Mouse (Mus musculus) limb, embryonic 12.5 days (tissue): ENCODE data around the gene Atp5mpl. TPM values are rescaled to one million over a fixed set of nuclear protein-coding genes. Genes with fewer than 3 reads are reported as not detected.
"Not testable (repeated sequence)": the region's sequence is repeated elsewhere in the genome, so short reads cannot be mapped to it uniquely, and the experiment has no call there.

Source experiments
- ATAC-seq: fragments of 200-750 bp; cut with Nextera tagmentation; 2 replicates; pipeline ENCODE4 v1.8.0; 2017; ENCODE audit warnings: low read depth, moderate TSS enrichment; ENCODE audit not compliant: insufficient number of reproducible peaks, insufficient read depth, low FRiP score, low TSS enrichment
- H3K27ac ChIP-seq: fragments of 300-500 bp; sonication (generic); 2 replicates; pipeline ENCODE4 v1.5.1; 2016; ENCODE audit warnings: mild to moderate bottlenecking, moderate library complexity
- H3K27me3 ChIP-seq: fragments of 300-500 bp; sonication (generic); 2 replicates; pipeline ENCODE4 v1.6.1; 2016; ENCODE audit warnings: mild to moderate bottlenecking, moderate library complexity
- H3K36me3 ChIP-seq: fragments of 300-500 bp; sonication (generic); 2 replicates; pipeline ENCODE4 v1.6.1; 2016; ENCODE audit warnings: mild to moderate bottlenecking, moderate library complexity
- H3K4me1 ChIP-seq: fragments of 300-500 bp; sonication (generic); replicated peaks from 2 replicates; pipeline ENCODE4 v1.6.1; 2016
- H3K4me2 ChIP-seq: fragments of 300-500 bp; sonication (generic); 2 replicates; pipeline ENCODE4 v1.6.1; 2016; ENCODE audit warnings: mild to moderate bottlenecking, moderate library complexity
- H3K4me3 ChIP-seq: fragments of 300-500 bp; sonication (generic); replicated peaks from 2 replicates; pipeline ENCODE4 v1.5.1; 2016; ENCODE audit warnings: mild to moderate bottlenecking
- H3K9ac ChIP-seq: fragments of 300-500 bp; sonication (generic); replicated peaks from 2 replicates; pipeline ENCODE4 v1.6.1; 2016; ENCODE audit warnings: mild to moderate bottlenecking, moderate library complexity
- H3K9me3 ChIP-seq: fragments of 300-500 bp; sonication (generic); 2 replicates; pipeline ENCODE4 v1.6.1; 2016; ENCODE audit warnings: mild to moderate bottlenecking, moderate library complexity
- WGBS: fragments of 180-500 bp; shearing (Covaris S2); methylation state at CpG from one replicate; pipeline ENCODE4 v1.1.7; 2016; 5-methylcytosine and 5-hydroxymethylcytosine counted together
- polyA plus RNA-seq: library from polyadenylated mRNA; unstranded; fragments of >200 nt; fragmentation: Nextera tagmentation; extraction: Ambion mirVana; gene quantifications from 2 replicates; pipeline ENCODE4 v1.2.1, GENCODE M21; 2016

Gene Atp5mpl
- polyA plus RNA-seq, 1 experiment from 2014 or later = 683 TPM

DNA sequence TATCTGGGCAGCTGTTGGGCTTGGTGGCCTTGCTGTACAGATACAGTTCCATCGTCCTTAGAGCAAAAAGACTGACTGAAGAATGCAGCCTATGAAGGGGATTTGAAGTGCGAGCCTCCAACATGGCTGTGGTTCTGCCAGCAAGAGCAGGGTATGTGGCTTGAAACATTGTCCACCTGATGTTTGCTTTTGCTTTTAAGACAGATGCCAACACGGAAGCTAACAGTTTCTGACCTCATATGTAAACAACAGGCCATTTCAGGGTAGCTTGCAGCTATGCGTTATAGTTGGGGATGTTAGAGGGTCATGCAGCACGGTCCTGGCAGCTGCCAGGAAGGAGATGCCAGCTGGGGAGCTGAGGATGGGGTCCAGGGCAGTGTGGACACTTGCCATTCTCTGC lies 16.3 kb downstream of the Atp5mpl start:
- H3K4me3 ChIP-seq = no peak overlapping the region
- H3K9me3 ChIP-seq = no peaks in the 10 kb centered on the region
- no peak overlapping the region for H3K27ac ChIP-seq
- no peak overlapping the region for H3K4me2 ChIP-seq
- ATAC-seq = no peak
- peaks cover 15% of the 10 kb centered on the region for H3K4me1 ChIP-seq
- H3K27me3 ChIP-seq = no peaks in the 10 kb centered on the region
- H3K36me3 ChIP-seq = no peaks in the 10 kb centered on the region
- H3K9ac ChIP-seq = no peak overlapping the region
- 74% methylated on average over 5 of the region's 5 CpGs for WGBS

DNA sequence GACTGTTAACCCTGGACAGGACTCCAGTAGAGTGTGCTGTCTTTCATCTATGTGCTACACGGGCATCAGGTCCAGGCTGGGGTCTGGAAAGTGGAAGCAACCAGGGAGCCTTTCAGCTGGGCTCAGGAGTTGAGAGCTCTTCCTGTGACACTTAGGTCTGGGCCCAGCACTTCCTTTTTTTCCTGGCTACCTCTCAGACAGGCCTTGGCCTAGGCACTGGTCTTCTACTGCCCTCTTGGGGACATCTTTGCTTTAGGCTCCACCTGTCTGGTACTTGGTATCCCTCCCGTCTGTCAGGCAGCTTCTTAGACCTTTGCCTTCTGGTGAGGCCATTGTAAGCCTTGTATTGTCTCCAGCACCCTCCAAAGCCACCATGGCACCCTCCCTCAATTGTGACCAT lies 20.1 kb downstream of the Atp5mpl start:
- Histone ChIP-seq H3K36me3 (no peaks in the 10 kb centered on the region), H3K4me2 (no peak overlapping the region), H3K4me1 (peaks cover 28% of the 10 kb centered on the region), H3K9me3 (no peaks in the 10 kb centered on the region), H3K27me3 (no peaks in the 10 kb centered on the region), H3K27ac (no peak overlapping the region), H3K9ac (no peak overlapping the region), H3K4me3 (no peak overlapping the region)
- ATAC-seq = no peak
- 45% methylated on average over 2 of the region's 2 CpGs for WGBS

- not testable (repeated sequence) for H3K9me3 ChIP-seq, H3K27me3 ChIP-seq, H3K9ac ChIP-seq, H3K4me3 ChIP-seq, H3K4me2 ChIP-seq, H3K36me3 ChIP-seq
- 61% methylated on average over 12 of the region's 15 CpGs for WGBS
- Histone ChIP-seq H3K27ac (peak overlapping the region; percentile 79), H3K4me1 (peaks cover 24% of the 10 kb centered on the region)
- peak; percentile 51; the same call in 1 of the 2 replicates for ATAC-seq
Observed at GRCm38 (mm10) chr12:111945765-111946655, 20.8 kb downstream of the Atp5mpl start.

DNA sequence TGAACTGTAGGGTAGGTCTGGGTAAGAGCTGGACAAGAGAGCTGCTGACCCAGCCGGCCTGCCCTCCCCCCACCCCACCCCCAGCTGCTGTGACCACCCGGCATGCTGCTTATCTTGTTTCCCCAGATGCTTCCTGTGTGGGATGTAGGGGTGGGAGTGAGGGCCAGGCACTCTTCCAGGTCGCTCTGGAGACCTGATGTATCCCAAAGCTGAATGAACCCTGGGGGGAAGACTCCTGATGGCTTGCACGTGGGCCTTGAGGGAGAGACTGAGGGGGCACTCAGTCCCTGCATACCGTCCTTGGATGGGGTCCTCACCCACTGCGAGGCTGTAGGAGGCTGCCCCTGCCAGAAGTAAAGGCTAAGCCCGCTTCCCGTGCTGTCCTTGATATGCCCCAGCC lies 21.7 kb downstream of the Atp5mpl start:
- Histone ChIP-seq H3K27me3 (no peaks in the 10 kb centered on the region), H3K36me3 (no peaks in the 10 kb centered on the region), H3K4me1 (peaks cover 22% of the 10 kb centered on the region), H3K4me2 (no peak overlapping the region), H3K4me3 (no peak overlapping the region), H3K9me3 (no peaks in the 10 kb centered on the region), H3K9ac (no peak overlapping the region), H3K27ac (peak overlapping the region; percentile 79)
- ATAC-seq = no peak
- 53% methylated on average over 8 of the region's 8 CpGs for WGBS

- not testable (repeated sequence) for H3K27me3 ChIP-seq, H3K4me3 ChIP-seq, H3K9ac ChIP-seq, H3K36me3 ChIP-seq, H3K4me2 ChIP-seq, H3K9me3 ChIP-seq
- WGBS = 67% methylated on average over 18 of the region's 20 CpGs
- H3K4me1 ChIP-seq = peaks cover 22% of the 10 kb centered on the region
- peak overlapping the region; percentile 79; the same call in 1 of the 2 replicates for H3K27ac ChIP-seq
- 0 out of 2 replicates have a peak, but pooled peaks have one; percentile 26 for ATAC-seq
Observed at GRCm38 (mm10) chr12:111944065-111944987, 22.5 kb downstream of the Atp5mpl start.

- Histone ChIP-seq H3K9me3 (no peaks in the 10 kb centered on the region), H3K4me3 (no peak overlapping the region), H3K27ac (peak overlapping the region; percentile 59), H3K4me1 (peaks cover 30% of the 10 kb centered on the region), H3K9ac (no peak overlapping the region), H3K36me3 (no peaks in the 10 kb centered on the region), H3K27me3 (no peaks in the 10 kb centered on the region), H3K4me2 (no peak overlapping the region)
- 82% methylated on average over 10 of the region's 10 CpGs for WGBS
- no peak for ATAC-seq
Observed at GRCm38 (mm10) chr12:111943421-111944064, 23.2 kb downstream of the Atp5mpl start.

DNA sequence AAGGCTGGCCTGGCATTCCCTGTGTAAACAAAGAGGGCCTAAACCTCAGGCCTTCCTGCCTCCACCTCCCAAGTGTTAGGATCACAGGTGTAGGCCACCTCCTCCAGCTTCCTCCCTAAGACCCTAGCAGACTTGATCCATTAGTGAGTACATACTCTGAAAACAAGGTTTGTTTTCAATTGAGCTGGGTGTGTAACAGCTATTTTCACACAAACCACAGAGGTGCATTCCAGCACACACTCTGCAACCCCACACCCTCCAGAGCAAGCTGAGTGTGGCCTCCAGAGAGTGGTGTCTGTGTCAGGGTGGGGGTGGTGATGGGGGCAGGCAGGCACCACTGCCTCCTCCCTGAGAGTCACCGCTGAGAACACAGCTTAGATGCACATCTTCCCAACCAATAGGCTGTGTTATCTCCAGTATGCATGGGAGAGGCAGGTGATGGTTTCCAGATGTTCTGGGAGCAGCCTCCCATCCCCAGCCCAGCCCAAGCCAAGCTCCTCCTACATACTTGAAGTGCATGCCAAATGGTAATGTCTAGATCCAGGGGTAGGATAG lies 28.1 kb downstream of the Atp5mpl start:
- 10% methylated on average over 1 of the region's 1 CpGs for WGBS
- peak; percentile 52 for ATAC-seq
- Histone ChIP-seq H3K27me3 (no peaks in the 10 kb centered on the region), H3K9ac (no peak overlapping the region), H3K9me3 (no peaks in the 10 kb centered on the region), H3K36me3 (no peaks in the 10 kb centered on the region), H3K27ac (peak overlapping the region; percentile 93), H3K4me1 (peaks cover 41% of the 10 kb centered on the region), H3K4me2 (no peak overlapping the region), H3K4me3 (no peak overlapping the region)

DNA sequence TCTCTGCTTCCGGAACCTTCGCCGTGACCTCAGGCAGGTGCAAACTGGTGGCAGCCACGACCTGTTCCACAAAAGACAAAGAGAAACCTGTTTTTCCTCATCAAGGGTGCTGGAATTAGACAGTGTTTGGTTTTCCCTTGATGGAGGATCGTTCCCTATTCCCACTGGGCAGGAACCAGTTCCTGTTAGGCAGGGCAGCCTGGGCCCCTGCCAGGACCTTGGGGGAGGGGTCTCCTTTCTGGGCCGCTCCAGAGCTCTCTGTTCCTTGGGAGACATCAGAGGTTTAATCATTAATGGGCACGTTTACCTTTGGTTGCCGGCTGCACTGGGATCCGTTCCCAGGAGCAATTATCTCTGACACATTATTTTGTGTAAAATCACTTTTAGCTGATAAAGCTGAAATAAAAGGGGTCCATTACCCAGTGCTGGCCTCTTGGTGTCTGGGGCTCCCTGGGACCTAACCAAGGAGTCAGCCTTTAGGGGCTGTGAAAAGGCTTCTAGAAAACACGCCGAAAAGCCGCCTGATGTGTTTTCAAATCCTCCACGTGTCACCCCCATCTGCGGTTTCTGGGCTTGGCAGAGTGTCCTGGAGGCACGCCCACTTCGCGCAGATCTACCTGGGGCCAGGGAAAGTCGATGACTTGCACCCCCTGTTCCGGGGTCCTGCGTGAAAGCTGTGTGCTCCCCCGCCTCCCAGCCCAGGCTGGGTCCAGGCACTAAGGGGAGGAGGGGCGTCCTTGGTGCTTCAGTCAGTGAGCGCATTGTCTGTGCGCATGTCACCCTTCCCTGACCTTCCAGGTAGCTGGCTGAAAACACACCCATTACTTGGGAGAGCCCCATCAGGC lies 29.8 kb downstream of the Atp5mpl start:
- no peaks in the 10 kb centered on the region for H3K9me3 ChIP-seq
- WGBS = 46% methylated on average over 24 of the region's 24 CpGs
- H3K27ac ChIP-seq = peak overlapping the region; percentile 93
- H3K4me2 ChIP-seq = no peak overlapping the region
- H3K9ac ChIP-seq = no peak overlapping the region
- H3K36me3 ChIP-seq = no peaks in the 10 kb centered on the region
- no peak overlapping the region for H3K4me3 ChIP-seq
- H3K4me1 ChIP-seq = peaks cover 49% of the 10 kb centered on the region
- H3K27me3 ChIP-seq = no peaks in the 10 kb centered on the region
- ATAC-seq = no peak

DNA sequence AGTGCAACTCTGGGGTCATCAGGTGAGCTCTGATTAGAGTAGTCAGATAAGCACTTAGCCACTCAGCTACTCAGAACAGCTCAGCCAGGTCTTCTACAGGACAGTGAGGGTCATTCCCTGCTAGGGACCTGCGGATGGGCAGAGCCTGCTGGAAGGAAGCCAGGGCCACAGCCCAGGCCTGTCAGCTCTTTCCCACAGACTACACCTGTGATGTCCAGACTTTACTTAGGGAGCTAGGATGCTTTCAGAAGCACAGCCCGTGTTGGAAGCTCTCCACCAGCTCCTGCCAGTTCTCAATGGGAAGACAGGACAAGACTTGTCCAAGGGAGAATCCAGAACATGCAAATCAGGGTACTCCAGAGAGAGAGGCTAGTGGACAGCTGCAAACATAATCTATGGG lies 32.8 kb downstream of the Atp5mpl start:
- ATAC-seq = no peak
- H3K27me3 ChIP-seq = no peaks in the 10 kb centered on the region
- H3K9ac ChIP-seq = no peak overlapping the region
- no peaks in the 10 kb centered on the region for H3K36me3 ChIP-seq
- H3K27ac ChIP-seq = no peak overlapping the region
- 77% methylated on average over 2 of the region's 2 CpGs for WGBS
- peaks cover 50% of the 10 kb centered on the region for H3K4me1 ChIP-seq
- no peaks in the 10 kb centered on the region for H3K9me3 ChIP-seq
- no peak overlapping the region for H3K4me2 ChIP-seq
- H3K4me3 ChIP-seq = no peak overlapping the region

- 48% methylated on average over 11 of the region's 11 CpGs for WGBS
- Histone ChIP-seq H3K36me3 (no peaks in the 10 kb centered on the region), H3K9me3 (no peaks in the 10 kb centered on the region), H3K27me3 (no peaks in the 10 kb centered on the region), H3K4me3 (no peak overlapping the region), H3K4me1 (peaks cover 42% of the 10 kb centered on the region), H3K27ac (peak overlapping the region; percentile 18; the same call in 1 of the 2 replicates), H3K4me2 (no peak overlapping the region), H3K9ac (no peak overlapping the region)
- ATAC-seq = no peak
Observed at GRCm38 (mm10) chr12:111933032-111933704, 33.6 kb downstream of the Atp5mpl start.
